Mouse (Mus musculus): ENCODE measurements around the gene Gm3233. TPM values are rescaled to one million over a fixed set of nuclear protein-coding genes. Genes with fewer than 3 reads are reported as not detected.
"Not testable (repeated sequence)": the region's sequence is repeated elsewhere in the genome, so short reads cannot be mapped to it uniquely, and the experiment has no call there.

Gene Gm3233
- polyA plus RNA-seq, 1 experiment, result not detected

DNA sequence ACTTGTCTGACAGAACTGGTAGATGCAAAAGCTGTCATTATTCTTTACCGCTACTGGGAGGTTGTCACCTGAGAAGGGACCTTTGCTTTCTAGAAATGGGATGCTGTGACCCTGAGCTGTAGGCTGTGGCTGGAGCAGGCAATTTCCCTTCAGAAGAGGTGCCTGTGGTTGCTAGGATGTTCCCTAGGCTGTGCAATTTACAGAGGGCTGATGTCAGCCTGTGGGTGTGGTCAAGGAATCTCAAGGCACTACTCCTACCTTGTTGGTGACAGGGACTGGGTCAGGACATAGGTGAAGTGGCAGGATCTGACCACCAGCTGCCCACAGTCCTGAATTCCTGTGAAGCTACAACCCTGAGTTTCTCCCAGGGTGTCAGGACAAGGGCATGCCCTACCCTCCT lies 10.2 kb upstream of the Gm3233 start:
- WGBS, result 86% methylated on average over 1 of the region's 1 CpGs
- Histone ChIP-seq H3K27ac (ENCODE audit: insufficient read depth, low read depth, low read length) (no peak overlapping the region), H3K4me3 (ENCODE audit: insufficient read depth, low read depth, low read length) (no peak overlapping the region), H3K4me1 (ENCODE audit: control insufficient read depth, insufficient read depth, low read length) (0 out of 2 replicates have a peak, but pooled peaks cover 3% of the 10 kb centered on the region)
- no peak for TF ChIP-seq POLR2A (IDR thresholded peaks at IDR 0.05; ENCODE audit: insufficient read depth, low read depth, low read length)
- no peak for TF ChIP-seq CTCF (IDR thresholded peaks at IDR 0.05; ENCODE audit: insufficient read depth, low read depth, low read length)

DNA sequence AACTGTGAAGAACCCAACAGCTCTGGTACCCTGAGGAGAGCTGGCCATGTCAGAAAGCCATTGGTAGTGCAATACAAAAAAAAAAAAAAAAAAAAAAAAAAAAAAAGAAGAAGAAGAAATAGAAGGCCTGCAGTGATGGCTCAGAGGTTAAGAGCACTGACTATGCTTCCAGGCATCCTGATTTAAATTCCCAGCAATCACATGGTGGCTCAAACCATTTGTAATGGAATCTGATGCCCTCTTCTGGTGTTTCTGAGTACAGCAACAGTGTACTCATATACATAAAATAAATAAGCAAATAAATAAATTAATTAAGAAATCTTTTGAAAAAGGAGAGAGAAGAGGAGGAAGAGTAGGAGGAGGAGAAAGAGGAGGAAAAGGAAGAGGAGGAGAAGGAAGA lies 6.0 kb downstream of the Gm3233 start:
- Histone ChIP-seq H3K4me1 (ENCODE audit: control insufficient read depth, insufficient read depth, low read length) (peaks cover 9% of the 10 kb centered on the region; the same call in 1 of the 2 replicates), H3K4me3 (ENCODE audit: insufficient read depth, low read depth, low read length) (no peak overlapping the region), H3K27ac (ENCODE audit: insufficient read depth, low read depth, low read length) (no peak overlapping the region)
- TF ChIP-seq POLR2A (IDR thresholded peaks at IDR 0.05; ENCODE audit: insufficient read depth, low read depth, low read length), result no peak
- no peak for TF ChIP-seq CTCF (IDR thresholded peaks at IDR 0.05; ENCODE audit: insufficient read depth, low read depth, low read length)

DNA sequence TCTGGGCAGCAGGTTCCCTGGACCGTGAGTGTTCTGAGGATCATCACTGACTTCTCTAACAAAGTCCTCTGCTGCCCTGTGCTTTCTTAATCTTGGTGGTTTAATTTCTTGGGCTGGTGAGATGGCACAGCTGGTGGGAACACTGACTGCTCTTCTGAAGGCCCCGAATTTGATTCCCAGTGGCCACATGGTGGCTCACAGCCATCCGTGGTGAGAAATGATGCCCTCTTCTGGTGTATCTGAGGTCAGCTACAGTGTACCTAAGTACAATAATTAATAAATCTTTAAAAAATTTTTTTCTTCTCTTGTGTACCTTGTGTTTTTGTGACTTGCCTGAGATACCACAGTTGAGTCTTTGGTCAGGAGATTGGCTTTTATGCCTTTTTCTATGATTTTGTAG lies 7.2 kb downstream of the Gm3233 start:
- not testable (repeated sequence) for H3K27ac ChIP-seq (ENCODE audit: insufficient read depth, low read depth, low read length); H3K4me3 ChIP-seq (ENCODE audit: insufficient read depth, low read depth, low read length); H3K4me1 ChIP-seq (ENCODE audit: control insufficient read depth, insufficient read depth, low read length)
- 72% methylated on average over 3 of the region's 3 CpGs for WGBS

DNA sequence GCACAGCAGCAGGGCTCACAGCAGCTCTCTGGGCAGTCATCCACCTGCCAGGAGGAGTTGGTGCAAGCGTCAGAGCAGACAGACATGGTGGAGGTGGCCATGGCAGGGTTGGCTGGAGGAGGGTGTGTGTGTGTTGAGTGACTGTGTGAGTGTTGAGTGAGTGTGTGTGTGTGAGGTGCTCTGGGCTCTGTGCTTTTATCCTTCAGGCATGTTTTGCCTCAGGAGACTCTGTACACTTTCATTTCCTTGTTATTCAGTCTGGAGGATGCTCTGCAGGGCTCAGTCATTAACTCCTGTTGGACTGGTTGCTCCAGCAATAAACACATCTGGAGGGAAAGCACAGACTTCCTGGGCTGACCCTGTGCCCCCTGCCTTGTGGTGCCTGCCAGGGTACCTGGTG lies 8.2 kb downstream of the Gm3233 start, which contains the start of gene Gm9736:
Gene Gm9736 (minus strand): TSS at position 101 of the 400 bp plus-strand sequence.
- 75% methylated on average over 1 of the region's 1 CpGs for WGBS
- not testable (repeated sequence) for H3K4me1 ChIP-seq (ENCODE audit: control insufficient read depth, insufficient read depth, low read length); H3K4me3 ChIP-seq (ENCODE audit: insufficient read depth, low read depth, low read length); H3K27ac ChIP-seq (ENCODE audit: insufficient read depth, low read depth, low read length)

DNA sequence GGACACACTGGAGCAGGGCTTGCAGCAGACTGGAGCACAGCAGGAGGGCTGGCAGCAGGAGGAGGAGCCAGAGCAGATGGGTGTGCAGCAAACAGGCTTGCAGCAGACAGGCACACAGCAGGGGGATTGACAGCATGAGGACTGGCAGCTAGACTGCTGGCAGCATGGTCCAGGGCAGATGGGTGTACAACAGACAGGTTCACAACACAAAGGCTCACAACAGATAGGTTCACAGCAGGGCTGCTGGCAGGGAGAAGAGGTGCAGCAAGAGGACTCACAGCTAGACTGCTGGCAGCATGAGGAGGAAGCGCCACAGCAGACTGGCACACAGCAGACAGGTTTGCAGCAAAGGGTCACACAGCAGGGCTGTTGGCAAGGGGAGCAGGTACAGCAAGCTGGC lies 8.8 kb downstream of the Gm3233 start:
- not testable (repeated sequence) for H3K4me3 ChIP-seq (ENCODE audit: insufficient read depth, low read depth, low read length); H3K27ac ChIP-seq (ENCODE audit: insufficient read depth, low read depth, low read length); H3K4me1 ChIP-seq (ENCODE audit: control insufficient read depth, insufficient read depth, low read length)
- 54% methylated on average over 1 of the region's 1 CpGs for WGBS

DNA sequence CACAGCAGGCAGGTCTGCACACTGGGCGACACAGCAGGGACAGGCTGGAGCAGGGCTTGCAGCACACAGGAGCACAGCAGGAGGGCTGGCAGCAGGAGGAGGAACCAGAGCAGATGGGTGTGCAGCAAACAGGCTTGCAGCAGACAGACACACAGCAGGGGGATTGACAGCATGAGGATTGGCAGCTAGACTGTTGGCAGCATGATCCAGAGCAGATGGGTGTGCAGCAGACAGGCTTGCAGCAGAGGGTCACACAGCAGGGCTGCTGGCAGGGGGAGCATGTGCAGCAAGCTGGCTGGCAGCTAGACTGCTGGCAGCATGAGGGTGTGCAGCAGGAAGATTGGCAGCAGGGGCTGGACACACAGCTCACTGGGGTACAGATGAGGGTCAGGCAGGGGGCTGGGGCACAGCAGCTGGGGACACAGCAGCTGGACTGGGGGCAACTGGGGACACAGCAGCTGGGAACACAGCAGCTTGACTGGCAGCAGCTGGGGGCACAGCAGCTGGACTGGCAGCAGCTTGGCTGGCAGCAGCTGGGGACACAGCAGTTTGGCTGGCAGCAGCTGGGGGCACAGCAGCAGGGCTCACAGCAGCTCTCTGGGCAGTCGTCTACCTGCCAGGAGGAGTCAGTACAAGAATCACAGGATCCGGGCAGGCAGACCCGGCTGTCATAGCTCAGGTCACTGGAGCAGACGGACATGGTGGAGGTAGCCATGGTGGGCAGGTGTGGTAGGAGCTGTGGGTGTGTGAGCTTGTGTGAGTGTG lies 17.4 kb downstream of the Gm3233 start, which contains the start of gene Gm18596:
Gene Gm18596 (minus strand): TSS at position 715 of the 765 bp plus-strand sequence.
- not testable (repeated sequence) for H3K4me3 ChIP-seq (ENCODE audit: insufficient read depth, low read depth, low read length); H3K27ac ChIP-seq (ENCODE audit: insufficient read depth, low read depth, low read length)
- WGBS, result 56% methylated on average over 5 of the region's 5 CpGs
- peaks cover 24% of the 10 kb centered on the region for H3K4me1 ChIP-seq (ENCODE audit: control insufficient read depth, insufficient read depth, low read length)

DNA sequence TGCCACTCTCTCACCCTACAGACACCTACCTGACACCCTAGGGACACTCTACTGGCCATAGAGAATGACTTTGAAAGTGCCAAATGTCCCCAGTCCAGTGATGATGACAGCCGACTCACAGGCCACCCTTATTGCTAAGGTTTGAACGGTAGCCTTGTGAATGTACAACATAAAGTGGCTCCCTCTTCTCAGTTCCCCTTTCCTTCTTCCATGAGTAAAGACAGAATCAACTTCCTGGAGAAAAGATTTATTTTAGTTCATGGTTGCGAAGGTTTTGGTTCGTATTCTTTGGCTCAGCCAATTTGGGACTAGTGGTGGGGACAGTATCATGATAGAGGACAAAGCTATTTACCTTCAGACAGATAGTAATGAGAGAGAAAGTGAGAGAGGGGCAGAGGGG lies 20.6 kb downstream of the Gm3233 start:
- no peak overlapping the region for H3K27ac ChIP-seq (ENCODE audit: insufficient read depth, low read depth, low read length)
- no peak for TF ChIP-seq CTCF (IDR thresholded peaks at IDR 0.05; ENCODE audit: insufficient read depth, low read depth, low read length)
- no peak for TF ChIP-seq POLR2A (IDR thresholded peaks at IDR 0.05; ENCODE audit: insufficient read depth, low read depth, low read length)
- H3K4me3 ChIP-seq (ENCODE audit: insufficient read depth, low read depth, low read length), result no peak overlapping the region
- peaks cover 25% of the 10 kb centered on the region for H3K4me1 ChIP-seq (ENCODE audit: control insufficient read depth, insufficient read depth, low read length)
- 96% methylated on average over 4 of the region's 4 CpGs for WGBS

DNA sequence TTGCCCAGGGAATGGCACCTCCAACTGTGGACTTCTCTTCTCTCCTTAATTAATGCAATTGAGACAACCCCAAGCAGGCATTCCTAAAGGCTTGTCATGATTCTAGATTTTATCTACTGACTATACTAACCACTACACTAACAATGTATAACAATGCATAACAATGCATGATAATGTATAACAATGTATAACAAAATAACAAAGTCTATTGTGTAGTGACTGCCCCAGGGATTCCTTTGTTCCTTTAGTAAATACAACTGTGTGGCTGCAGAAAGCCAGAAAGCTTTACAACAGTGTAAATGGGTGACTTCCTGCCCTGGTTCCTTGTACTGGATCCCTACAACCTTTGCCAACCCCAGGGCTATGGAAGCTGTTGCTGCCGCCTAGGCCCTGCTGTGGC lies 23.6 kb downstream of the Gm3233 start:
- no peak for TF ChIP-seq CTCF (IDR thresholded peaks at IDR 0.05; ENCODE audit: insufficient read depth, low read depth, low read length)
- no peak for TF ChIP-seq POLR2A (IDR thresholded peaks at IDR 0.05; ENCODE audit: insufficient read depth, low read depth, low read length)
- Histone ChIP-seq H3K4me3 (ENCODE audit: insufficient read depth, low read depth, low read length) (no peak overlapping the region), H3K4me1 (ENCODE audit: control insufficient read depth, insufficient read depth, low read length) (peaks cover 15% of the 10 kb centered on the region), H3K27ac (ENCODE audit: insufficient read depth, low read depth, low read length) (no peak overlapping the region)
- WGBS, result 92% methylated on average over 1 of the region's 1 CpGs

DNA sequence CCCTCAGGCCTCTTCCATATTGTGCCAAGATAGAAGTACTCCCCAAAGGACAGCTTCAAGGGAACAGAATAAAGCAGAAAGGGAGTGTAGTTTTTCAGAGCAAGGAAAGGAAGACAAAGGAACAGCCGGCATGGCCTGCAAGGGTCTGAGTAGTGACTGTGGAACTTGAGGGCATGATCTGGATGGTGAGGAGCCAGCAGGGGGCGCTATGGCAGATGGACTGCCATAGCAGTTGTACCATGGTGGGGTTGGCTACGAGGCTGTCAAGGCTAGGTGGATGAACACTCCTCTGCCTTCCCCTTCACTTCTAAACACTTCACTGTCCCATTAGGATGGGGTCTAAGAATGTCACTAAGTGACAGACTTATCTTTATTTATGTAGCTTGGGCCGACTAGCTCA lies 30.2 kb downstream of the Gm3233 start:
- WGBS, result 59% methylated on average over 4 of the region's 4 CpGs
- Histone ChIP-seq H3K4me3 (ENCODE audit: insufficient read depth, low read depth, low read length) (no peak overlapping the region), H3K27ac (ENCODE audit: insufficient read depth, low read depth, low read length) (no peak overlapping the region), H3K4me1 (ENCODE audit: control insufficient read depth, insufficient read depth, low read length) (peaks cover 4% of the 10 kb centered on the region; the same call in 1 of the 2 replicates)
- TF ChIP-seq POLR2A (IDR thresholded peaks at IDR 0.05; ENCODE audit: insufficient read depth, low read depth, low read length) (no peak), CTCF (IDR thresholded peaks at IDR 0.05; ENCODE audit: insufficient read depth, low read depth, low read length) (no peak)

DNA sequence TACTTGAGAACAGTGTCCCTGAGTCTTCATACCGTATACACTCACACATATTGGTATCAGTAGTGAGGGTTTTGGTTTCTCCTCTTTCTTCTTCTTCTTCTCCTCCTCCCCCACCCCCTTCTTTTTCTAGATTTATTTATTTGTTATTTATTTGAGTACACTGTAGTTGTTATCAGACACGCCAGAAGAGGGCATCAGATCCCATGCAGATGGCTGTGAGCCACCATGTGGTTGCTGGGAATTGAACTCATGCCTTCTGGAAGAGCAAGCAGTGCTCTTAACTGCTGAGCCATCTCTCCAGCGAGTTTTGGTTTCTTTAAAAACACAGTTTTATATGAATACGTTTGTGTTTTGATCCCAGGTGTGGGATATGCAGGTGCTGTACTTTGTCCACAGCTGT lies 31.2 kb downstream of the Gm3233 start:
- H3K4me1 ChIP-seq (ENCODE audit: control insufficient read depth, insufficient read depth, low read length), result peaks cover 4% of the 10 kb centered on the region; the same call in 1 of the 2 replicates
- no peak overlapping the region for H3K4me3 ChIP-seq (ENCODE audit: insufficient read depth, low read depth, low read length)
- 70% methylated on average over 4 of the region's 4 CpGs for WGBS
- H3K27ac ChIP-seq (ENCODE audit: insufficient read depth, low read depth, low read length), result no peak overlapping the region
- TF ChIP-seq CTCF (IDR thresholded peaks at IDR 0.05; ENCODE audit: insufficient read depth, low read depth, low read length), result no peak
- no peak for TF ChIP-seq POLR2A (IDR thresholded peaks at IDR 0.05; ENCODE audit: insufficient read depth, low read depth, low read length)
